Mouse (Mus musculus) gastrocnemius, postnatal 14 days (tissue): ENCODE measurements around the gene Vmn1r85. TPM values are rescaled to one million over a fixed set of nuclear protein-coding genes. Genes with fewer than 3 reads are reported as not detected.
"Not testable (repeated sequence)": the region's sequence is repeated elsewhere in the genome, so short reads cannot be mapped to it uniquely, and the experiment has no call there.

Source experiments
- DNase-seq: peaks from one replicate; pipeline ENCODE4 v3.0.0; 2021; ENCODE audit warnings: mixed read lengths
- intact Hi-C: fragments of 180-260 bp; cut with DNase I; formaldehyde crosslinking; loops from one replicate; pipeline ENCODE4 v1.15.1; 2025; ENCODE audit warnings: low total_unique reads
- long read RNA-seq, 2 experiments: library from polyadenylated mRNA; stranded (forward); transcript quantifications; one replicate each; pipeline ENCODE4 v2.0.0; 2021
- total RNA-seq, 2 experiments: library from RNA; stranded (reverse); gene quantifications; 2 replicates each; pipeline ENCODE4 v1.2.3; 2021

Gene Vmn1r85
- not detected for total RNA-seq
- long read RNA-seq, experiment 1: 0 reads
- long read RNA-seq, experiment 2: 0 reads

GRCm38 (mm10) chr7:13095073-13095472 is at the start of gene Vmn1r85:
Gene Vmn1r85, minus strand, starts transcription at chr7:13095173.
- no peak for DNase-seq
- intact Hi-C loops: no loop called here

DNA sequence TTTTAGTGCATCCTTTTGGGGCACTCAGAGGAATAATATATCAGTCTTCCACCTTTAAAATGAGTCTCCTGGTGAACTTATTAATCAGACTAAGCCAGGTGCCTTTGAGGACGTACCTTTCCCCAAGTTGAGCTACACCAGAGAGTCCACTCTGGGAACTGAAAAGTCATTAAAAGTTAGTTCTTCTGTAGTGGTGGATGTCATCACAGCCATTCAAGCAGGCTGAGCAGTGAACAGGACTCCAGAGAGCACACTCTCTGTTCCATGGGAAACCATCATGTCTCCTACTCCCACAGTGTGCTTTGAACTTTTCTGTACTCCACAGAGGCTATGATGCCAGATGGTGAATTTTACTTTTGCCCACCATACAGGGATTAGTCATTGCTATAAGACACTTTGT is 45.1 kb upstream of the Vmn1r85 start, which contains the start of gene Vmn1r87:
Gene Vmn1r87, minus strand, starts transcription at position 101 of the 400 bp plus-strand sequence.
- intact Hi-C loops: no loop called here
- no peak for DNase-seq

DNA sequence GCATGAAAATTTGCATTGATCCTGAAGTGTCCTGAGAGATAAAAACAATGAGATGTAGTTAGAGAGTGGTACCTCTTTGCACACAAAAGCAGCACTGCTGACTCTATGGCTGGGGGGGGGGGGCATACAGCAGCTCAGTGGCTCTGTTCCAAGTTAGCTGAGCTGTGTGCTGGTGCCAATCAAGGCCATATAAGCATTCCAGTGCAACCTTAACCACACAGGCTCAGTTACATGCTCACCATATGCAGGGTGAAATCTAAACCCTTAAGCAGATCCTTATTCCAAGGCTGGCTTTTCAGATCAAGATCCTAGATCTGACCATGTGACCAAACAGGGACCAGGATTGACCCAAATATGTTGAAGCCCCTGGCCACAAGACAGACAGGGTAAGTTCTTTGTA is 42.4 kb upstream of the Vmn1r85 start:
- no peak for DNase-seq
- intact Hi-C loops: no loop called here

GRCm38 (mm10) chr7:13131856-13132255 is 36.9 kb upstream of the Vmn1r85 start:
- no peak for DNase-seq
- intact Hi-C loops: no loop called here

DNA sequence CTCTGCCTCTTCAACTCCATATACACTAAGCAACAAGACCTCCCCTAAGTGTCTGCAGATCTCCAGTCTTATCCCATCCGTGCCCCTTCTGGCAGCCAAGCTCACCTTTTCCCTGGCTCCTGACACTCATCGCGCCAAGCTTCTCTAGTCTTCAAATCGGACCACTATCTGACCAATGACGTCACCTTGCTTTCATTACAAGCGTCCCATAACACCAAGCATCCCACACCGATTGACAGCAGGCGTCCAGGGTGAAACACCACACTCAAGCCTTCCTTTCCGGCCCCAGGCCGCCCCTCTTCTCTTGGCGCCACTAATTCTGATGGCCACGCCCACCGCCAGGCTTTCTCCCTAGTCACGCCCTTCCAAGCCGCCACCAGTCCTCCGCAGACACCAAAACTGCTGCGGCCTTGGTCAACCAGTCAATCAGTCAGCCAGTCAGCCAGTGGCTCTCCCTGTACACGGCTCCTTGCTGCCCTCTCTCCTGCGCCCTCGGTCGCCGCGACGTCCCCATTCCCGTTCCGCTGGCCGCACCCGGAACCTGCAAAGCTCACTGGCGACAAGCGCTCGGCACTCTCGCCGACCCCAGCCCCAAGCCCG is 28.7 kb upstream of the Vmn1r85 start:
- intact Hi-C loops: not testable (repeated sequence)

DNA sequence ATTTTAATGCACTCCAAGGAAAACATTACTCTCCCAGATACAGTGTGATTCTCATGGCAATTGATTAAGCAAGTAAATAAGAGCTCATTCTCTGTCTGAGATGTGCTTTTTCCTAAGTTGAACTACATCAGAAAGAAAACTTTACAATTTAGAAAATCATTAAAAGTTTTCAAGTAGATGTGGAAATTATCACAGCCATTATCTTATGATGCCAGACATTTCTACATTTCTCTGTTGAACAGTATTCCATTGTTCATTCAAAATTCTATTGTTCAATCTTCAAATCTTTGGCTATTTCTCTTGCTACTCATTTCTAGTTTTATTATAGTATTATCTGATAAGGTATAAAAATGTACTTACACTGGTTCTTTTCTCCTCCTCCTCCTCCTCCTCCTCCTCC is 24.8 kb upstream of the Vmn1r85 start, which contains the start of gene Vmn1r86:
Gene Vmn1r86, minus strand, starts transcription at position 101 of the 400 bp plus-strand sequence.
- no peak for DNase-seq
- intact Hi-C loops: no loop called here

More for the DNA sequence above, 28.7 kb upstream of the Vmn1r85 start:
- DNase-seq: not testable (repeated sequence)

DNA sequence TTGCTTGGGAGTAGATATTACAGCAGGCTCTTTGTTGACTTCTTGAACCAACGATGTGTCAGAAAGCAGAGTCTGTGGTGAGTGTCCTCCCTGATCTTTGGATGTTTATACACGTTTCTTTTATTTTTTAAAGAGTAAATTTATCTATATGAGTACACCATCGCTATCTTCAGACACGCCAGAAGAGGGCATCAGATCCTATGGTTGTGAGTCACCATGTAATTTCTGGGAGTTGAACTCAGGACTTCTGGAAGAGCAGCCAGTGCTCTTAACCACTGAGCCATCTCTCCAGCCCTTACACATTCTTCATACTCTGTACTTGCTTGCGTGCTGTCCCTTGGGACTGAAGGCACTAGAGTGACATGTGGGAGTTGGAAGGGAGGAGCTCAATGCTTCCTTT is 22.7 kb downstream of the Vmn1r85 start:
- no peak for DNase-seq
- intact Hi-C loops: no loop called here

- DNase-seq, intact Hi-C loops: not testable (repeated sequence)
These were observed 31.6 kb downstream of the Vmn1r85 start for GRCm38 (mm10) chr7:13063399-13063798.

GRCm38 (mm10) chr7:13059536-13059935 is 35.4 kb downstream of the Vmn1r85 start:
- intact Hi-C loops: no loop called here
- DNase-seq: no peak

DNA sequence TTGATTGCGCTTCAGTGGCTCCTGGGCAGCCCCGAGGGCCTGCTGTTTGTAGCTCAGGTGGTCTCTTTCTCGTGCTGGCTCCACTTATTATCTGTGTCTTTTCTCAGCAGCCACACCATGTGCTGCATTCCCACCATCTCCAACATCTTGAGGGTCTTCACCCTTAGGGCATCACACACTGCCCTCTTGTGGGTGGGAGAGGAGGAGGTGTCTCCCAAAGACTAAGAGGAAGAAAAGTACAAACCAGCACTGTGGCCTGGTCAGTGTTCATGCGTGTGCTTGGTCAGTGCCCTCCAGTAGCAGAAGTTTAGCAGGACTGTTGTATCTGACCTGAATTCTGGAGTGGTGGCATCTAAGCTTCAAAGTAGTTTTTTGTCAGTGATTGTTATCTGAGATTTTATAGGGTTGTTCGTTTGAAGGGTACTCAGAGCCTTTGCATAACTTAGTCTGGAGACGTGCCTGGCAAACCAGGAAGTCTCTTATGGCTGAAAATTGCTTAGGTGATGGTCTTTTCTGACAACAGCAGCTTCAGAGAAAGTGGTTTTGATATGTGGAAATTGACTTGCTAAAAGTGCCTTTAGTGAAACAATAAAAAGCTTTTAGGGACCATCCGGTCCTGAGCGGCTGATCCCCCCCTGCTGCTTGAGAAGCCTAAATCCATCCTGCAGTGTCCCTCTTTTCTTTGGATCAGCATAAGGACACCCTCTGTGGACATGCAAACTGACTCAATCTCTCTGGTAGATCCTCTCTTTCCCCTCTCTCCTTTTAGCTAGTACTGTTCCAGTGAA is 37.9 kb downstream of the Vmn1r85 start:
- intact Hi-C loops: no loop called here
- no peak for DNase-seq

- intact Hi-C loops: loop anchor here (5.0 kb wide), 2 partner anchors 137 to 152 kb away; no protein-coding TSS in a partner anchor
- peak; percentile 90 for DNase-seq
These were observed 40.5 kb downstream of the Vmn1r85 start, which contains the start of gene Mzf1 for GRCm38 (mm10) chr7:13054287-13055010. Gene Mzf1, minus strand, starts transcription at chr7:13054764.

DNA sequence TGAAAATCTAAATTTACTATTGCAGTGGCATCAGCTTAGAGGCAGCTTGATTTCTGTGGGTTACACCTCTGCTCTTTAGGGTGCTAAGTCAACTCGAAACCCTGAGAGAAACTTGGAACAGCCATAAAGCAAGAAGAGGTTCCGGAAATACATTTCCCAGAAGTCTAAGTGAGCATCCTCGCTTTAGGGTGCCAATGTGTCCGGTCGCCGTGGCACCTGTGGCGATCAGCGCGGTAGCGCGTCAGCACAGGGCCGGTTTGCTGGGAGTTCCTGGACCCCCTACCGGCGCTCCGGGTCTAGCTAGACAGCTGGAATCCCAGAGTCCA is 41.0 kb downstream of the Vmn1r85 start:
- no peak for DNase-seq
- intact Hi-C loops: loop anchor here (5.0 kb wide), 2 partner anchors 137 to 152 kb away; no protein-coding TSS in a partner anchor

DNA sequence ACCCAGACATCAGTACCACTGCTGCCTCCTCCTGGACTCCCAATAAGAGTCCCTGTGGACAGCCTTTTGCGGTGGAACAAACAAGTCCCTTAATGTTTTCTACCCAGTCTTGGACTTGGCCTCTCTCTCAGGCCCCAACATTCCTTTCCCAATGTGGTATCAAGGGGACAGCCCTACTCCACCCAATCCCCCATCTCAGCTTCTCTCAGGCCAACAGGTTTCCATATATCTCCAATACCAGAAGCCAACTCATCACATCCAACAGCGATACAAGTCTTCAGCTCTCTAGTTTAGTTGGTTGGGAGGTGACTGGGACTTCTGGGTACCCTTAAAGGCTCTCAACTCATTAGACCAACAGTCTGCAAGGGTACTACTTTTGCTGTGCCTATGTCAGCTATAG is 41.5 kb downstream of the Vmn1r85 start:
- intact Hi-C loops: loop anchor here (5.0 kb wide), 2 partner anchors 136 to 151 kb away; no protein-coding TSS in a partner anchor

GRCm38 (mm10) chr7:13053001-13053400 is 42.0 kb downstream of the Vmn1r85 start:
- no peak for DNase-seq
- intact Hi-C loops: loop anchor here (5.0 kb wide), 2 partner anchors 136 to 151 kb away; no protein-coding TSS in a partner anchor

More for the DNA sequence above, 41.5 kb downstream of the Vmn1r85 start:
- DNase-seq: no peak

DNA sequence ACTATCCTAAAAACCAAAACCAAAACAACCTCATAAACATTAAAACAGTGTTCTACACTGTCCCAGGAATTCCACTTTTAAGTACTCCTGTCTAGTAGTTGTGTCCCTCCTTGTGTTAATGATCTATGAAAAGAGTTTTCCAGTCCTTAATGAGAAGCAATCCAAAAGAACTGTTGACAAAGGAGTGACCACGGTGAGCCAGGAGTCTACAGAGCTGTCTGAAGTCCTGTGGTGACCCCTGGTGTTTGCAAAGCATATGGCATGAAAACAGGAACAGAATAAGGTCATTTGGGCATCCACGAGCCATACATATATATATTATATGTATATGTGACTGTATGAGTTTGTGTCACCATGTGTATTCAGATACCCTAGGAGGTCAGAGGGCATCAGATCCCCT is 48.9 kb downstream of the Vmn1r85 start:
- DNase-seq: no peak
- intact Hi-C loops: loop anchor here (5.0 kb wide), 1 partner anchor 39 kb away; no protein-coding TSS in a partner anchor

DNA sequence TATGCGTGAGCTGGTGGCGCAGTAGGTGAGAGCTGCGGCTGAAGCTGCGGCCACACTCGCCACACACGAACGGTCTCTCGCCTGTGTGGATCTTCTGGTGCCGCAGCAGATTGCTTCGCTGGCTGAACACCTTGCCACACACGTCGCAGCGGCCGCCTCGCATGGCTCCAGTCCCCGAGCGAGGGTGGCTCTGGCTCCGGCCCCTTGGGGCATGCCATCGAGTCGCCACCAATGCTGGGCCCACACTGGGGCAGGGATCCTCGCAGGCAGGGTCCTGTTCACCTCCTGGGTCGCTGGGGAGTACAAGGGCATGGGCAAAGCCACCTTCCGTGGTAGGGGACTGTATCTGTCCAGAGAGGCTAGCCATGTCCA is 50.7 kb downstream of the Vmn1r85 start:
- no peak for DNase-seq
- intact Hi-C loops: no loop called here

- no peak for DNase-seq
- intact Hi-C loops: no loop called here
These were observed 51.3 kb downstream of the Vmn1r85 start for GRCm38 (mm10) chr7:13043445-13044253.

DNA sequence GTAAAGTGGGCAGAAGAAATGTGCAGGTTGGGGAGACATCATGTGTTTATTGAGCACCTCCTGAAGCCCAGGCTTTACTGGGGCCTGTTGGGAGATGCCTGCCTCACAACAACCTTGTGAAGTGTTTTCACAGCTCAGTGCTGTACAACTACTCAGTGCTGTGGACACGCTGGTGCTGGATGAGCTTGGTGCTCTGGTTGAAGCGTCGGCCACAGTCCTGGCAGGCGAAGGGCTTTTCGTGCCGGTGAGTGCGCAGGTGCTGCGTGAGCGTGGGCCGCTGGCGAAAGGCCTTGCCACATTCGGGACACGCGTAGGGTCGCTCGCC is 51.9 kb downstream of the Vmn1r85 start:
- intact Hi-C loops: no loop called here
- no peak for DNase-seq

GRCm38 (mm10) chr7:13042511-13042910 is 52.5 kb downstream of the Vmn1r85 start:
- DNase-seq: no peak
- intact Hi-C loops: no loop called here
